7 mouse cellular contexts compared by ENCODE assay signal in genomic region chr6:88906369-88907108, GRCm38 (mm10). TPM values are rescaled to one million over a fixed set of nuclear protein-coding genes. Genes with fewer than 3 reads are reported as not detected.
DNase-seq lines count a peak whose midpoint lies in the region; ATAC-seq and TF ChIP-seq lines count a peak whose summit lies in the region.

No protein-coding gene starts in this region.

- peaks cover 3 to 11% of the 10 kb centered on the region in 2 experiments; a peak in 2 of 4 replicates for H3K4me1 ChIP-seq in ES-E14 (ENCODE audit: control insufficient read depth in 2 of 2, insufficient read depth in 2 of 2, low read length in 2 of 2, poor library complexity in 1 of 2)
- H3K4me1 ChIP-seq in bone marrow macrophage, adult 2 months (ENCODE audit: control insufficient read depth, insufficient read depth, low read length), result peaks cover 25% of the 10 kb centered on the region
- peaks cover 34% of the 10 kb centered on the region for H3K4me1 ChIP-seq in embryonic facial prominence, embryonic 15.5 days
- peaks cover 34% of the 10 kb centered on the region for H3K4me1 ChIP-seq in heart, postnatal 0 days (ENCODE audit: control insufficient read depth, insufficient read depth)
- H3K4me1 ChIP-seq in lung, adult 2 months (ENCODE audit: control insufficient read depth, insufficient read depth, low read length), result peaks cover 17% of the 10 kb centered on the region
- peaks cover 13% of the 10 kb centered on the region for H3K4me1 ChIP-seq in neural tube, embryonic 14.5 days (ENCODE audit: control insufficient read depth, insufficient read depth, low read length)

- TF ChIP-seq POLR2A in bone marrow macrophage, adult 2 months (IDR thresholded peaks at IDR 0.05; ENCODE audit: borderline replicate concordance, low read depth, low read length), result no peak
- no peak for TF ChIP-seq POLR2A in lung, adult 2 months (IDR thresholded peaks at IDR 0.05; ENCODE audit: borderline replicate concordance, extremely low read depth, low read depth, low read length)

- peak overlapping the region; percentile 28; the same call in 1 of the 2 replicates for H3K9ac ChIP-seq in ES-E14 (ENCODE audit: insufficient read depth, low read depth, low read length, poor library complexity, severe bottlenecking)
- H3K9ac ChIP-seq in embryonic facial prominence, embryonic 15.5 days, result no peak overlapping the region
- no peak overlapping the region for H3K9ac ChIP-seq in heart, postnatal 0 days (replicated peaks; ENCODE audit: low read depth, low read length)
- no peak overlapping the region for H3K9ac ChIP-seq in neural tube, embryonic 14.5 days (replicated peaks; ENCODE audit: low read depth, low read length)

- in situ Hi-C loops in ES-E14 (cut with MboI; ENCODE audit: low sequenced_read_pairs in 2 of 2, unreplicated experiment in 2 of 2), result no loop called here

- peak; percentile 49; the same call in 1 of the 2 replicates for TF ChIP-seq CTCF in bone marrow macrophage, adult 2 months (IDR thresholded peaks at IDR 0.05; ENCODE audit: low read depth, low read length)
- peak; percentile 91 for TF ChIP-seq CTCF in heart, postnatal 0 days (IDR thresholded peaks at IDR 0.05; ENCODE audit: low read depth)
- TF ChIP-seq CTCF in lung, adult 2 months (IDR thresholded peaks at IDR 0.05; ENCODE audit: insufficient read depth, low read length), result peak; percentile 92

- ATAC-seq in embryonic facial prominence, embryonic 15.5 days (ENCODE audit: insufficient number of reproducible peaks, low FRiP score, low TSS enrichment, low read depth), result no peak
- ATAC-seq in heart, postnatal 0 days (ENCODE audit: insufficient read depth, low read depth), result peak; percentile 21; the same call in 1 of the 2 replicates
- no peak for ATAC-seq in neural tube, embryonic 14.5 days (ENCODE audit: low read depth)

- peak overlapping the region; percentile 35 for H3K4me2 ChIP-seq in embryonic facial prominence, embryonic 15.5 days (replicated peaks)
- H3K4me2 ChIP-seq in heart, postnatal 0 days (ENCODE audit: low read depth, low read length), result 0 out of 2 replicates have a peak overlapping the region, but pooled peaks have one; percentile 3
- H3K4me2 ChIP-seq in neural tube, embryonic 14.5 days (ENCODE audit: low read depth, low read length), result peak overlapping the region; percentile 8; the same call in 1 of the 2 replicates

- WGBS in embryonic facial prominence, embryonic 15.5 days, result 18% methylated on average over 16 of the region's 16 CpGs
- WGBS in heart, postnatal 0 days, result 17% methylated on average over 16 of the region's 16 CpGs
- 12% methylated on average over 16 of the region's 16 CpGs for WGBS in lung, adult 2 months
- 18% methylated on average over 16 of the region's 16 CpGs for WGBS in neural tube, embryonic 14.5 days

- H3K9me3 ChIP-seq in ES-E14 (ENCODE audit: control insufficient read depth, insufficient read depth, low read depth, low read length), result no peaks in the 10 kb centered on the region
- no peaks in the 10 kb centered on the region for H3K9me3 ChIP-seq in embryonic facial prominence, embryonic 15.5 days (replicated peaks)
- no peaks in the 10 kb centered on the region for H3K9me3 ChIP-seq in heart, postnatal 0 days (replicated peaks; ENCODE audit: control insufficient read depth, low read length)
- no peaks in the 10 kb centered on the region for H3K9me3 ChIP-seq in neural tube, embryonic 14.5 days (ENCODE audit: control insufficient read depth, low read length)

- no peak for TF ChIP-seq EP300 in heart, postnatal 0 days (IDR thresholded peaks at IDR 0.05; ENCODE audit: low read depth)

- peak overlapping the region; percentile 8 to 50; a peak in 2 of 4 replicates for H3K4me3 ChIP-seq in ES-E14 (ENCODE audit: insufficient read depth in 1 of 2, low read depth in 1 of 2, low read length in 2 of 2, poor library complexity in 1 of 2, severe bottlenecking in 1 of 2)
- no peak overlapping the region for H3K4me3 ChIP-seq in bone marrow macrophage, adult 2 months (ENCODE audit: insufficient read depth, low read length)
- H3K4me3 ChIP-seq in embryonic facial prominence, embryonic 15.5 days (replicated peaks), result no peak overlapping the region
- H3K4me3 ChIP-seq in heart, postnatal 0 days (ENCODE audit: low read depth, low read length), result no peak overlapping the region
- H3K4me3 ChIP-seq in lung, adult 2 months (replicated peaks; ENCODE audit: extremely low read depth, low read depth, low read length), result no peak overlapping the region
- no peak overlapping the region for H3K4me3 ChIP-seq in neural tube, embryonic 14.5 days (ENCODE audit: low read depth, low read length)

- DNase-seq in ES-E14 (ENCODE audit: low read depth, low spot score), result peak; percentile 62
- peak; percentile 88 for DNase-seq in heart, postnatal 0 days (ENCODE audit: low spot score)
- peak; percentile 71 to 86 for DNase-seq in kidney, postnatal 25 days
- DNase-seq in lung, adult 2 months, result no peak

- H3K27ac ChIP-seq in ES-E14 (ENCODE audit: insufficient read depth, low read depth, low read length, poor library complexity, severe bottlenecking), result no peak overlapping the region
- no peak overlapping the region for H3K27ac ChIP-seq in bone marrow macrophage, adult 2 months (ENCODE audit: insufficient read depth, low read depth, low read length)
- no peak overlapping the region for H3K27ac ChIP-seq in embryonic facial prominence, embryonic 15.5 days (replicated peaks)
- no peak overlapping the region for H3K27ac ChIP-seq in heart, postnatal 0 days (ENCODE audit: low read depth)
- H3K27ac ChIP-seq in neural tube, embryonic 14.5 days (ENCODE audit: low read depth, low read length), result no peak overlapping the region

- H3K36me3 ChIP-seq in ES-E14 (ENCODE audit: control insufficient read depth, insufficient read depth, low read length, poor library complexity, severe bottlenecking), result peaks cover 10% of the 10 kb centered on the region; the same call in 1 of the 2 replicates
- peaks cover 33% of the 10 kb centered on the region for H3K36me3 ChIP-seq in embryonic facial prominence, embryonic 15.5 days
- peaks cover 37% of the 10 kb centered on the region for H3K36me3 ChIP-seq in heart, postnatal 0 days (replicated peaks; ENCODE audit: control insufficient read depth, insufficient read depth, low read length)
- no peaks in the 10 kb centered on the region for H3K36me3 ChIP-seq in neural tube, embryonic 14.5 days (ENCODE audit: control insufficient read depth, insufficient read depth, low read length)

- no peaks in the 10 kb centered on the region for H3K27me3 ChIP-seq in embryonic facial prominence, embryonic 15.5 days
- H3K27me3 ChIP-seq in heart, postnatal 0 days (ENCODE audit: control insufficient read depth, insufficient read depth, low read length), result no peaks in the 10 kb centered on the region
- H3K27me3 ChIP-seq in neural tube, embryonic 14.5 days (ENCODE audit: control insufficient read depth, insufficient read depth, low read length), result no peaks in the 10 kb centered on the region

TF ChIP-seq in ES-E14, 5 proteins besides CTCF, POLR2A, EP300 and RAD21:
- TF ChIP-seq HCFC1 (IDR thresholded peaks at IDR 0.05; ENCODE audit: borderline replicate concordance, insufficient read depth, low read length), result no peak
- TF ChIP-seq ZNF384 (IDR thresholded peaks at IDR 0.05; ENCODE audit: low read depth, low read length), result no peak
- no peak for TF ChIP-seq MAFK (IDR thresholded peaks at IDR 0.05; ENCODE audit: insufficient read depth, low read depth, low read length)
- no peak for TF ChIP-seq ZC3H11A (IDR thresholded peaks at IDR 0.05; ENCODE audit: borderline replicate concordance, low read depth, low read length)
- TF ChIP-seq CHD2 (IDR thresholded peaks at IDR 0.05; ENCODE audit: low read depth, low read length), result no peak

RNA-seq across cellular contexts. Expression of gene Tpra1, which starts 4.5 kb away (rescaled TPM):
- 31.0 and 67.2 TPM in 2 replicates for total RNA-seq in ES-E14 (2012; rRNA removed)
- polyA plus RNA-seq in bone marrow macrophage, adult 2 months (2012; ENCODE audit: insufficient read depth, insufficient read length, missing spikeins), result 72.9 and 86.3 TPM in 2 replicates
- polyA plus RNA-seq in embryonic facial prominence, embryonic 15.5 days (2015; fragmentation: Nextera tagmentation; extraction: Ambion mirVana), result 83.7 and 86.5 TPM in 2 replicates
- 45.9 and 131 TPM in 2 replicates for total RNA-seq in heart, postnatal 0 days (2014; rRNA removed; ENCODE audit: low replicate concordance)
- 39.1 and 46.9 TPM in 2 replicates for polyA plus RNA-seq in heart, postnatal 0 days (2015; fragmentation: Nextera tagmentation; extraction: Ambion mirVana)
- 176 and 184 TPM in 2 replicates for polyA plus RNA-seq in lung, adult 2 months (2012; rRNA removed)
- 54.2 and 58.0 TPM in 2 replicates for polyA plus RNA-seq in neural tube, embryonic 14.5 days (2014; fragmentation: Nextera tagmentation; extraction: Ambion mirVana)

RNA-seq across cellular contexts. Expression of gene Mcm2, which starts 8.0 kb away (rescaled TPM):
- 222 and 237 TPM in 2 replicates for total RNA-seq in ES-E14 (2012; rRNA removed)
- 11.1 and 12.7 TPM in 2 replicates for polyA plus RNA-seq in bone marrow macrophage, adult 2 months (2012; ENCODE audit: insufficient read depth, insufficient read length, missing spikeins)
- polyA plus RNA-seq in embryonic facial prominence, embryonic 15.5 days (2015; fragmentation: Nextera tagmentation; extraction: Ambion mirVana), result 101 and 102 TPM in 2 replicates
- 38.8 and 49.9 TPM in 2 replicates for total RNA-seq in heart, postnatal 0 days (2014; rRNA removed; ENCODE audit: low replicate concordance)
- polyA plus RNA-seq in heart, postnatal 0 days (2015; fragmentation: Nextera tagmentation; extraction: Ambion mirVana), result 25.2 and 25.6 TPM in 2 replicates
- 11.1 and 12.6 TPM in 2 replicates for polyA plus RNA-seq in lung, adult 2 months (2012; rRNA removed)
- polyA plus RNA-seq in neural tube, embryonic 14.5 days (2014; fragmentation: Nextera tagmentation; extraction: Ambion mirVana), result 15.1 and 22.6 TPM in 2 replicates

RNA-seq across cellular contexts. Expression of gene Podxl2, which starts 31.7 kb away (rescaled TPM):
- 5.0 and 5.7 TPM in 2 replicates for total RNA-seq in ES-E14 (2012; rRNA removed)
- 1.9 TPM in 1 of 2 replicates, not detected in the other for polyA plus RNA-seq in bone marrow macrophage, adult 2 months (2012; ENCODE audit: insufficient read depth, insufficient read length, missing spikeins)
- polyA plus RNA-seq in embryonic facial prominence, embryonic 15.5 days (2015; fragmentation: Nextera tagmentation; extraction: Ambion mirVana), result 118 and 126 TPM in 2 replicates
- total RNA-seq in heart, postnatal 0 days (2014; rRNA removed; ENCODE audit: low replicate concordance), result 90.9 and 101 TPM in 2 replicates
- 60.3 and 60.8 TPM in 2 replicates for polyA plus RNA-seq in heart, postnatal 0 days (2015; fragmentation: Nextera tagmentation; extraction: Ambion mirVana)
- polyA plus RNA-seq in lung, adult 2 months (2012; rRNA removed), result 35.8 and 51.4 TPM in 2 replicates
- 579 and 634 TPM in 2 replicates for polyA plus RNA-seq in neural tube, embryonic 14.5 days (2014; fragmentation: Nextera tagmentation; extraction: Ambion mirVana)

Comparison
In these comparisons a context has a peak if more than half of its experiments do, and no peak if none do; other contexts are left out.
1. H3K4me3 ChIP-seq: peak in ES-E14 (2 of 2); none in bone marrow macrophage, adult 2 months (single experiment), embryonic facial prominence, embryonic 15.5 days (single experiment), heart, postnatal 0 days (single experiment), lung, adult 2 months (single experiment) and neural tube, embryonic 14.5 days (single experiment).
2. RNA of gene Podxl2, which starts 31.7 kb away (polyA plus RNA-seq): 579 to 634 TPM in neural tube, embryonic 14.5 days, 118 to 126 TPM in embryonic facial prominence, embryonic 15.5 days, 60.3 to 60.8 TPM in heart, postnatal 0 days and 35.8 to 51.4 TPM in lung, adult 2 months; 1.9 TPM in bone marrow macrophage, adult 2 months; every median in the first group is over 10 times any median in the second.
3. Peak in every context shown above with its lines, with median percentiles within 50 percentile points of each other: CTCF ChIP-seq and H3K4me2 ChIP-seq.